Mouse (Mus musculus) mouse embryonic stem cell (cell line): ENCODE data around the gene Zcchc14.

Experiments used
- in situ Hi-C, 2 experiments: fragments of 300-500 bp; cut with MboI; formaldehyde crosslinking; loops; 1 replicate in 1 of 2; 3 replicates in 1 of 2; pipeline ENCODE4 v1.14.3; 2019 to 2020; ENCODE audit warnings: low sequenced_read_pairs in 2 of 2, low pct_unique_long_range_greater_than_20kb in 1 of 2, mixed read lengths in 1 of 2; ENCODE audit not compliant: unreplicated experiment in 1 of 2

The Zcchc14 gene

DNA sequence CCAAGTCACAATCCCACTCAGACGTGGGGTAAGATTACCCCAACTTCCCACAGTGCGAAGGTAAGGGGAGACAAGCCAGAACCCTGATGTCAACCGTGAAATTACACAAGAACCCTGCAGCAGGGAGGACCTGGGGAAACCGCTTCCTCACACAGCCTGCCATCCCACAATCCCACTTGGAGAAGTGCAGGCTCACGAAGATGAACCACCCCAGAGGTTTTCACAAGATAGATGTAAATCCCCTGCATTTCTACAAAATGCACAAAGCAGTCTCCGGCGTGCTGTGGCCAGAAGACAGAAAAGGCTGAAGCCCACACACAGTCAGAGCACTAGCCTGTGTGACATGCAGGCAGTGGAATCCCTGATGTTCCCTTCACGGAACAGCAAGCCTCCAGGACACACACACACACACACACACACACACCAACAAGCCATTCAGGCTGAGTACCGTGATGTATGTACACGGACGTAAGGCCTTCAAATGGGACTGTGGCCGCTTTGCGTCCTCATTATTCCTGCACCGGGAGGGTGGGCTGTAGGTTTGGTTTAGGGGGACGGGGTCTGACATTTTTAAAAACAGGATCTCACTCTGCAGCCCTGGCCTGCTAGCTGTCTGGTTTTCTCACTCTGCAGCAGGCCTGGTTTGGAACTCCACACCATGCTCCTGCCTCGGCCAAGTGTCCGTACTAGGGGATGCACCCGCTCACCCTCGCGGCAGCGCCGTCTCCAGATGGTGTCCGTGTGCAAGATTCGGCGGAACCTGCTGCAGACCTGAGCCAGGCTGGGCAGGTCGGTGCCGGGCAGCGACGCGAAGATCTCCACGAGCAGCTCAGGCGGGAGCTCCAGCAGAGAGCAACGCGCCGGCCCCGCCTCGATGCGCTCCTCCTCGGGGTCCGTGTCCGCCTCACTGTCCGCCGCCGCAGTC lies 74.7 kb downstream of the Zcchc14 start:
- in situ Hi-C loops: loop anchor here in 1 of 2 experiments (25.0 kb wide), 1 partner anchor 359 kb away; the partner anchor contains the start of genes Banp and Car5a

DNA sequence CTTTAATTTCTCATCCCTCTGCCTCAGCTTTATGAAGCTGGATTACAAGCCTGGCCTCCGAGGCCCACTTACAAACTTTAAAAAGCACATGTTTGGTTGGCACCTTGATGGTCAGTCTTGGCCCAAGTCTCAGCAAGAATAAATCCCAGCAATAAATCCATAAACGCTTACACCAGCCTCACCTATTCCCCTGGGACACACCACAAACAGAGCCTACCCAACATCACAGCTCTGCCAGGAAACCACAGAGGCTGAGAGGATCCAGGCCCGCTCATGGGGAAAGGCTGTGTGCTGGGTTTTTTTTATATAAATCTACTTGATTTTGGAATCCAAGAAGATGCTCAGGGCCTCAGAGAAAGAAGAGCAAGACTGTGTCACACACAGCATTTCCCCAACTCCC lies 77.0 kb downstream of the Zcchc14 start:
- in situ Hi-C loops: loop anchor here in 1 of 2 experiments (25.0 kb wide), 1 partner anchor 362 kb away; the partner anchor contains the start of genes Banp and Car5a

GRCm38 (mm10) chr8:121573275-121573674 lies 79.4 kb downstream of the Zcchc14 start:
- in situ Hi-C loops: no loop called here

- in situ Hi-C loops: no loop called here
Observed at GRCm38 (mm10) chr8:121572121-121572520, 80.6 kb downstream of the Zcchc14 start.

GRCm38 (mm10) chr8:121570801-121571200 lies 81.9 kb downstream of the Zcchc14 start:
- in situ Hi-C loops: no loop called here

DNA sequence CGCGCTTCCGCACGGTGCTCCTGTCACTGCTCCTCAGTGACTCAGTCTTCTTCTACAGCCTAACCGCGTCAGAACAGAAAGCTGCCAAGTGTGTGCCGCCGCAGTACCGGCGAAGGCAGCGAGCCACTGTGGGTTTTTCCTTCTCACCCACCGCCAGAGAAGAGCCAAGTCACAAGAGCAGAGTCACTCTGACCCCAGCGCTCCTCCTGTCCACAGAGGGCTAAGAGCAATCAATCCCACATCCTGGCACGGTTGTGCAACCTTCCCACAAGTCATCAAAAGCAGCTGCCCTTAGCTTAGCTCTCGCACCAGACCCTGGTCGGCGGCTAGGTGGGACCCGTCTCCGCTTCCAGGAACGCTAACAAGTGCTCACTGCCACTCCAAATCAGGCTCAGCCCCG lies 82.4 kb downstream of the Zcchc14 start:
- in situ Hi-C loops: no loop called here

DNA sequence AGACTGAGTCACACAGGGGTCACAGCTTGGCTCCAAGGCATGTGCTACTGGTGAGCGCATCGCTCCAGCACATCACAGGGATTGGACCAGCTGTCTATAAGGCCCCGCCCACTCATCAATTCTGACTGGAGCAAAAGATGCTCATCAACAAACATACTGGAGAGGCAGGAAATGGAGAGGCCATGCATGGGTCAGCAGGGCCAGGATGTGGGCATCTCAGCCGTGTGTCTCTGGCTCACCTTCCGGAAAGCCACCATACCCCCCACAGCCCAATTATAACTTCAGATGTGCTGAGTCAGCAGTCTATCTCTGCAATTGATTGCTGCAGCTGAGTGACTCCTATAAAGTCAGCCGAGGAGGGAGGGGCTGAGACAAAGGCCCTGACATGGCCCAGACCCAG lies 84.4 kb downstream of the Zcchc14 start:
- in situ Hi-C loops: no loop called here

- in situ Hi-C loops: no loop called here
Observed at GRCm38 (mm10) chr8:121563701-121564100, 89.0 kb downstream of the Zcchc14 start.

GRCm38 (mm10) chr8:121562941-121563351 lies 89.8 kb downstream of the Zcchc14 start:
- in situ Hi-C loops: no loop called here

DNA sequence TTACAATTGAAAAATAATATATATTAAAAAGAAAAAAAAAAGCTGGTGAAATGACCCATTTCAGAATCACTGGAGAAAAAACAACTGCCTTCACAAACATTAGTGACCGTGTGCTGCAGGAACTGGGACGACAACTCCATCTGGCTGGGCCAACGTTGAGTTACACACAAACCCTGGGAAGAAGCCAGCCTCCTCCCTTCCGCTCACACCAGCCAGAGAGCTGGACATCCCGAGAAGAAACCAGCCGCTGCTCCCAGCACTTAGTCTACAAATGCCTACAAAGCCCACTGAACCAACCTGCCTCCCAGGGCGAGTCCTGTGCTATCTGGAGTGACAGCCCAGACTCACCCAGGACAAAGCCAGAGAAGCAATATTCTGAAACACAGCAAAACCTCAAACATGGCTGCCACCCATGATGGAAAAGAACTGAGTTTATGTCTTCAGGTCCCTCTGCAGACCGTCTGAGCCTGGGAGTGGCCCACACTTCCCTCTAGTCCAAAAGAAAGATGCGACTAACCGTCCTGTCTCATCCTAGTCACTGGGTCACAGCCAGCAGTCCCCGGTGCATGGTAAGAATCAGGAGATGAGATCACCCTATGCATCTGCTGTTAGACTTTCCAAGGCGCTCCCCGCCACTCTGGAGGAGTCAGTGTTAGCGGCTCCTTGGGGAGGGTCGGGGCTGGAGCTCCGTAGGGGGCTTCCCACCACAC lies 90.9 kb downstream of the Zcchc14 start:
- in situ Hi-C loops: no loop called here

GRCm38 (mm10) chr8:121560432-121561100 lies 92.1 kb downstream of the Zcchc14 start:
- in situ Hi-C loops: no loop called here

- in situ Hi-C loops: no loop called here
Observed at GRCm38 (mm10) chr8:121559801-121560200, 92.9 kb downstream of the Zcchc14 start.

DNA sequence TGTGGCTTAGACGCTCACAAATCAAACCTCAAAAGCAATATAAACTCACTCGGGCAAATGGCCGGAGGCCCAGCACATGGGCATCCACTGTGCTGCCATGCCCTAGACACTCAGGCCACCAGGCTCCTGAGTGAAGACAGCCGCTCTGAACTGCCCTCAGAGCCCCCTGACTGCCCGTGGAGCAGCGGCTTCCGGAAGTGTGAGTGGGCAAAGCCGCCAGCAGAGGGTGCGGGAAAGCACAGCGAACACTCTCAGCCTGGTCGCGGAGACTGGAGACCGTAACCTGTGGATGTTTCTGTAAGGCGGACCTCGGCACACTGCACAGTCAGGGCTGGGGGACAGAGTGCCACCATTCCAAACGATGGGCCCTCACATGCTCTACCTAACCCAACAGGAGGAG lies 94.2 kb downstream of the Zcchc14 start:
- in situ Hi-C loops: no loop called here

DNA sequence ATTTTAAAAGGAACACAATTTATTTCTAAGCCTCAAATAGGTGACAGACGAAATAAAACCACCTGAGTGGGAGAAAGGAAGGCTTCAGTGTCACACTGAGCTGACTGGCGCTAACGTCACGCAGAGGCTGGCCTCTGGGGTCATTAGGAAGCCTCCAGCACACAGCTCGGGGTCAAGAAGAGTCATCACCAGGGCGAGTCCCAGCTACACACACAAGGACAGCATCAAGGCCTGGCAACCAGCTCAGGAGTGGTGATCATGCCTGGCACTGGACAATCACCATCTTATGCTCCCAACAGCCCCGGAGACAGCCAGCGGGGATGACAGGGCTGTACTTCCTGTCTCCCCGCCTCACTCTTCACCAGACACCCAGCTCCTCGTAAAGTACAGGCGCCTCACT lies 95.0 kb downstream of the Zcchc14 start:
- in situ Hi-C loops: no loop called here

DNA sequence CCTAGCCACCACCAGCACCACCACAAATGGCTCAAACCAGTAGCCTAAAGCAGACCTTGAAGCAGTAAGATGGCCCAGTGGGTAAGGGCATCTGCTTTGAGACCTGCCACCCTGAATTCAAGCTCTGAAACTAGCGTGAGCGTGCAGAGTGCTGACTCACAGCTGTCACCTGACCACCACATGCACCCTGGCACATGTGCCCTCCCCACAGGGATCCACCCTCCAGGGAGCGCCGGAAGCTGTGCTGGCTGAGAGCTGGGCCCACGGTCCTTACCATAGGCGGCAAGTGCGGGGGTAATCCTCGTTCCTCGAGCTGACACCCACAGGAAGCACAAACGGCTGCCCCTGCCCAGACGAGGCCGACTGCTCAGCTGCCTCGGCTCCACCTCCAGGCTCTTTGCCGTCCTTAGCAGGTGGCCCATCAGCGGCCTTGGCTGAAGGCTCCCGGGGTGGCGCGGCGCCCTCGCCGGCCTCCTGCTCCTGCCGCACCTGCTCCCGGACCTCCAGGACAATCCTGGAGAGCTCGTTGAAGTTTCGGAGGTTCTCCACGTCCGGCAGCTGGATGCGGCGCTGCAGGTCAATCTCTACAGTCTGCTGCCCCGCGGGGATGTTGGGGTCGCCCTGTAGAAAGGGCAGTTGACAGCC lies 98.7 kb downstream of the Zcchc14 start:
- in situ Hi-C loops: no loop called here

GRCm38 (mm10) chr8:121552506-121552905 lies 100.2 kb downstream of the Zcchc14 start:
- in situ Hi-C loops: no loop called here

DNA sequence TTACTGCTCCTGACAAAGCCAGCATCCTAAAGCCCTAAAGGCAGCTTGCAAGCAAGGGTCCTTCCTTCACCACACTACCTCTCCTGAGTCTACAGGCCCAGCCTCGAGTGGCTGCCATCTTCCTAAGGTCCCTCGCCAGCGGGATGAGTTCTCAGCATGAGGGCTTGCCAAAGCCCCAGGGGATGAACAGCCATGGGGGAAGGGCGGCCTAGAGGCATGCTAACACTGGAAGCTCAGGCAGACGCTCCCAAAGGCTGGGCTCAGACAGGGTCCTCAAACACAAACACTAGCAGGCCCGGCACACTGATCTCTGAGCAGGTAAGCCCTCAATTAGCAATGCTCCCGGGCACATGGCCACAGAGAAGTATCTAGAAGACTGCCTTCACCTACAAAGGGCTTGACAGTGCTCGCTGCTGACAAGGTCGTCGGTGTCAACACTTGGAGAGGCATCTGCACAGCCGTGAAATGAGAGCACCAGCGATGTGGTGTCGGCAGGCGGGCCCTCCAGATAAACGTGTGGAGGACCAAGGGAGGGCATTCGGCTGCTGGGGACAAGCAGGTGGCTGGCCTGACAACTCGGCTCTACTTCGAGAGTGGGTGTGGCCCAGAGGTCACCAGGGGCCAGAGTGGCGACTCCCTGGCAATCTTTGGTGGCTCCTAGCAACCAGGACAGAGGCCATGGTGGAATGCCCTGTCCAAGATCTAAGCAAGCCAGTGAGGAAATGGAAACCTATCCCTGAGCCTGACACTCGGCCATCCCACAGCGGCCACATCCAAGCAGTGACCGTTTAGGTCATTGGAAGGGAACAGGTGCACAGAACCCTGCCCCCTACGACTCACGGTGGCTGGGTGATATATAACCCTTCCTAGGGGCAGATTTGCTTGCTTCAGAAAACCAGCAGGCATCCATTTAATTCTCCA lies 101.4 kb downstream of the Zcchc14 start:
- in situ Hi-C loops: no loop called here

DNA sequence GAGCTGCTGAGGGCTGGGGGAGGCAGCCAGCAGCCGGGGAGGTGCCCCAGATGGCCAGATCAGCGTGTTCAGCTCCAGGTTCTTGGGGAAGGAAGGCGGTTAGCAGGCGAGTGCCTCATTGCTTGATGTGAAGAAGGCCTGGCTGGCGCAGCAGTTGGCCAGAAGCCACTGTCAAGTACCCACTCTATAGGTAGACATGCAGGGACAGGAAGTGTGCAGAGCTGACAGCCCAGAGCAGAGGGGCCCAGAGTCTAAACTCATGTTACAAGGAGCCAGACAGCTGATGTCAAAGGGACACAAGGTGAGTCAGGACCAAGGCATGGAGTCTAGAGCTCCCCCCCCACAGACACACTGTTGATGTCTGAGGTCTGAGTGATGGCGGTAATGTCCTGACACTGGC lies 102.6 kb downstream of the Zcchc14 start:
- in situ Hi-C loops: no loop called here
